Mouse (Mus musculus): ENCODE results near the gene Cryzl1. TPM values are rescaled to one million over a fixed set of nuclear protein-coding genes. Genes with fewer than 3 reads are reported as not detected.
A peak's percentile ranks its signal among the peaks of the same experiment; 100 is the strongest.

Cryzl1 gene
- total and polyA plus RNA-seq, 3 experiments = 20.2 to 44.4 TPM; not detected in 1

DNA sequence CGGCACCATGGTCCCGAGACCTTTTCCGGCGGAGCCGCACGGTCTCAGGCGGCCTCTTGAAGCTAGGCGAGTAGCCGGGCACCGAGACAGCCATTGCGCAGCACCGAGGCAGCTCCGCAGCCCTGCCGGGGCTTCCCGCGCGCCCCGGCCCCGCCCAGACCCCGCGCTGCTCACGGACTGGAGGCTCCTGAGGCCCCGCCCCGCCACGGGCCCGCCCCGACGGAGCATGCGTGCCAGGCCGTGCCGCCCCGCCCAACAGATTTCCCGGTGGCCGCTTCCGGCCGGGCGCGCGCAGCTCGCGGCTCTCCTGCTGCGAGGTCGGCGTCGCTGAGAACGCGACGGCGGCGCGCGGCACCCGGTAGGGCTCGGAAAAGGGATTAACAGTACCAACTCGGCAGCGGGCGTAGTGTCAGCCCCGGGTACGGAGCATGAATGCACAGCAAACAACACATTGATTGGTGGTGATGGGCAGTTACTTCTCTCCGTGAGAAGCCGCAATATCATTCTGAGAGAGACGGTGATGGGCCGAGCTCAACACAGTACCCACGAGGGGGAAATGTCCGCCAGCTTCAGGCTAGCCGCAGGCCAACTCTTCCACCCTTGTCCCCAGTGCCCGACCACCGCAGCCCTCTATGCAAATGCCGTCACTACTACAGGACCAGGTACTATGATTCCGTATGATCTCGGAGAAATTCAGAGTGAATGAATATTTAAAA lies 40.0 kb downstream of the Cryzl1 start, which contains the start of gene Donson:
Donson (minus strand) TSS at position 152 of the 716 bp plus-strand sequence.
- Histone ChIP-seq H3K79me2 (ENCODE audit: control insufficient read depth, insufficient read depth, low read length, poor library complexity) (peaks cover 20% of the 10 kb centered on the region), H3K27ac (ENCODE audit: control insufficient read depth, low read depth, low read length) (peak within 1 kb of the TSS; percentile 96), H3K4me1 (ENCODE audit: control insufficient read depth in 1 of 2, insufficient read depth in 2 of 2, low read length in 2 of 2) (peaks cover 6 to 12% of the 10 kb centered on the region in 2 experiments; a peak in 3 of 4 replicates), H3K27me3 (ENCODE audit: control insufficient read depth in 1 of 2, insufficient read depth in 2 of 2, low read length in 2 of 2) (no peaks in the 10 kb centered on the region), H3K36me3 (ENCODE audit: control insufficient read depth in 1 of 2, insufficient read depth in 2 of 2, low read length in 2 of 2) (peaks cover 1 to 21% of the 10 kb centered on the region in 2 experiments), H3K4me3 (ENCODE audit: control insufficient read depth in 1 of 2, insufficient read depth in 1 of 2, low read depth in 2 of 2, low read length in 2 of 2) (peak within 1 kb of the TSS; percentile 89 to 100), H3K9ac (ENCODE audit: control insufficient read depth, low read depth, low read length, poor library complexity, severe bottlenecking) (peak within 1 kb of the TSS; percentile 99), H3K9me3 (replicated peaks; ENCODE audit: insufficient read depth, low read length) (no peaks in the 10 kb centered on the region)
- peak; percentile 94 for DNase-seq (ENCODE audit: low read depth, low spot score)
- TF ChIP-seq ZKSCAN1 (IDR thresholded peaks at IDR 0.05; ENCODE audit: low read depth, low read length) (0 out of 2 replicates have a peak, but pooled peaks have one; percentile 41), TBP (IDR thresholded peaks at IDR 0.05; ENCODE audit: low read depth, low read length) (no peak), MAFK (IDR thresholded peaks at IDR 0.05; ENCODE audit: borderline replicate concordance, low read depth, low read length) (no peak), MAX (IDR thresholded peaks at IDR 0.05; ENCODE audit: low read length) (peak; percentile 81), NRF1 (IDR thresholded peaks at IDR 0.05; ENCODE audit: insufficient read depth, low read depth, low read length, poor library complexity, severe bottlenecking) (peak; percentile 83), MYB (IDR thresholded peaks at IDR 0.05; ENCODE audit: low read depth, low read length) (no peak), ZC3H11A (IDR thresholded peaks at IDR 0.05; ENCODE audit: low read depth, low read length) (no peak), POLR2AphosphoS5 (IDR thresholded peaks at IDR 0.05; ENCODE audit: borderline replicate concordance, low read depth, low read length) (no peak), JUND (IDR thresholded peaks at IDR 0.05; ENCODE audit: low read depth, low read length) (no peak), CTCF (IDR thresholded peaks at IDR 0.05 in 2 of 3, conservative IDR thresholded peaks at IDR 0.05 in 1 of 3; ENCODE audit: control insufficient read depth in 1 of 3, insufficient read depth in 1 of 3, low read depth in 2 of 3, low read length in 3 of 3, poor library complexity in 1 of 3, severe bottlenecking in 1 of 3) (no peak), CHD1 (IDR thresholded peaks at IDR 0.05; ENCODE audit: low read depth, low read length) (no peak), MAZ (IDR thresholded peaks at IDR 0.05; ENCODE audit: low read depth, low read length) (peak; percentile 90; the same call in 1 of the 2 replicates), ZMIZ1 (IDR thresholded peaks at IDR 0.05; ENCODE audit: low read depth, low read length) (peak; percentile 93), SMC3 (IDR thresholded peaks at IDR 0.05; ENCODE audit: low read depth, low read length) (no peak), MEF2A (IDR thresholded peaks at IDR 0.05; ENCODE audit: extremely low read depth, insufficient replicate concordance, low read depth, low read length, poor library complexity, severe bottlenecking) (no peak), POLR2AphosphoS2 (IDR thresholded peaks at IDR 0.05; ENCODE audit: low read length) (peak; percentile 87), MYC (IDR thresholded peaks at IDR 0.05; ENCODE audit: low read depth, low read length) (no peak), ETS1 (IDR thresholded peaks at IDR 0.05; ENCODE audit: low read depth, low read length) (no peak; the same call in 1 of the 2 replicates), CHD2 (IDR thresholded peaks at IDR 0.05; ENCODE audit: low read length) (no peak), USF1 (IDR thresholded peaks at IDR 0.05; ENCODE audit: low read depth, low read length) (0 out of 2 replicates have a peak, but pooled peaks have one; percentile 11), ELF1 (IDR thresholded peaks at IDR 0.05; ENCODE audit: low read depth, low read length) (peak; percentile 81), GABPA (IDR thresholded peaks at IDR 0.05; ENCODE audit: low read depth, low read length) (no peak), RCOR1 (IDR thresholded peaks at IDR 0.05; ENCODE audit: low read depth, low read length) (0 out of 2 replicates have a peak, but pooled peaks have one; percentile 19), RAD21 (IDR thresholded peaks at IDR 0.05; ENCODE audit: low read depth, low read length) (no peak), TAL1 (IDR thresholded peaks at IDR 0.05; ENCODE audit: low read length) (no peak), USF2 (IDR thresholded peaks at IDR 0.05; ENCODE audit: borderline replicate concordance in 1 of 2, insufficient read depth in 1 of 2, low read depth in 1 of 2, low read length in 2 of 2) (no peak), EP300 (IDR thresholded peaks at IDR 0.05; ENCODE audit: low read depth in 1 of 2, low read length in 2 of 2) (peak in 1 of 2 experiments; percentile 30; a peak in 1 of 4 replicates), TCF12 (IDR thresholded peaks at IDR 0.05; ENCODE audit: low read depth, low read length) (no peak; the same call in 1 of the 2 replicates), NELFE (IDR thresholded peaks at IDR 0.05; ENCODE audit: low read depth, low read length) (peak; percentile 91), UBTF (IDR thresholded peaks at IDR 0.05; ENCODE audit: borderline replicate concordance, insufficient read depth, low read depth, low read length) (0 out of 2 replicates have a peak, but pooled peaks have one; percentile 81), HCFC1 (IDR thresholded peaks at IDR 0.05; ENCODE audit: low read depth, low read length) (peak; percentile 78), ZNF384 (IDR thresholded peaks at IDR 0.05; ENCODE audit: low read depth, low read length) (no peak), KAT2A (conservative IDR thresholded peaks at IDR 0.05; ENCODE audit: low read depth, low read length) (no peak; the same call in 1 of the 2 replicates), E2F4 (IDR thresholded peaks at IDR 0.05; ENCODE audit: borderline replicate concordance, low read depth, low read length) (peak; percentile 65; the same call in 1 of the 2 replicates), POLR2A (IDR thresholded peaks at IDR 0.05; ENCODE audit: control insufficient read depth in 1 of 2, insufficient read depth in 1 of 2, low read depth in 1 of 2, low read length in 2 of 2, poor library complexity in 1 of 2) (peak; percentile 89)

All from MEL (cell line).